Mouse (Mus musculus) cerebellum, adult 8-10 months (tissue): Measurements from ENCODE around the gene Gm10053.
"Not testable (repeated sequence)": the region's sequence is repeated elsewhere in the genome, so short reads cannot be mapped to it uniquely, and the experiment has no call there.

Experiments
- DNase-seq: peaks from one replicate; pipeline ENCODE4 v3.0.0; 2022

The Gm10053 gene

GRCm38 (mm10) chr19:24875129-24875870 lies at the start of gene Gm10053:
Gene Gm10053 (plus strand): TSS chr19:24875686.
- DNase-seq, result not testable (repeated sequence)

DNA sequence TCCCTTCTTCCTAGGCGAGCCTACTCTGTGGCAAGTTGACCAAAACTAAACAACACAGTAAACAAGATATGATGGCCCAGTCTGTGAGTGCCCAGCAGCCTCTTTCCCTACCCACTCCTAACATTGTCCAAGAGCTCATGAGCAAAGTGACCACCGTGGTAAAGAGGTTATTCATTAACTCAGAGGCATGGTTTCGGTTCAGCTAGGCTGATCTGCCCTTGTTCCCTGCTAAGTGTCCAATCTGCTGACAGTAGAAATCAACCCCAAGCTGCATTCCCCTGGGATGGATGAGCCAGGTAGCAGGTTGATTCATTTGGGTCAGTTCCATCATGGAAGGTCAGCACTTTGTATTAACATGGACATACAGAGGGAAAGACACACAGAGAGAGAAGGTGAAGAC lies 33.4 kb upstream of the Gm10053 start:
- no peak for DNase-seq

DNA sequence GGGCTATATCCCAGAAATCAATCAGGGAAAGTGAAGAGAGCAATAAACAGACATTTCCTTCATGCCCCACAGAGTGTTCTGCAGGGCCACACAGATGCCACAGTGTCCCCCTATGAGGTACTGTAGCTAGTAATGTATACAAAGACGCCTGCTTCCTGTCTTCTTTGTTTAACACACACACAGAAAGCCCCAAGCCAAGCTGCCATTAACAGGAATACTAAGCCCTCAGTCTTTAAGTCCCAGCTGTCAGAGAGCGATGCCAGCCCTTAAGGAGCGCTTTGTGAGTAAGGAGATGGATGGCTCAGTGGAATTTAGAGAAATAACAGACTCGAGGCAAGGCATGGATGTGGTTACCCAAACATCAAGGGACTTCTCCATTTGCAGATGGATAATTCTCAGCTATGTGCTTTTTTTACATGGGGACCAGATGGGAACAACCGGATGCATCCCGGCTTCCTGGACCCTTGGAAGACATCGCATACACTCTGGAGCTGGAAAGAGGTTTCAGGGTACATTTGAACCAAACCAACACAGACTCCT lies 30.4 kb upstream of the Gm10053 start:
- DNase-seq, result no peak

DNA sequence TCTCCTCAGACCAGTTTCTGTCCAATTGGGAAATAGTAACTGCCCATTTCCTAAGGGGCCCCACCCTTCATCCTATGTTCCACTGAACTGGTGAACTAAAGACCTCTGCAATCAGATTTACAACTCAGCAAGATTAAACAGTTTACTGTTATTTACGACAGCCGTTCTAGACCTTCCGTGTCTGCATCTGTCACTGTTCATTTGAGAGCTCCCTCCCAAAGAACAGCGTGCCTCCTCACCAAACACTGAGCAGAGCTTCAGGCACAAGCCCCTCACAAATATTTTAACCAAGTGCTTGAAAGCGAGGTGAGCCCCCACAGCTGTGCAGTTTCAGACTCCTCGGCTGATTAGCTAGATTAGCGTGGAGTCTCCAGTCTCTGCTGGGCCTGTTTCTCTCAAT lies 27.1 kb upstream of the Gm10053 start:
- DNase-seq, result no peak

DNA sequence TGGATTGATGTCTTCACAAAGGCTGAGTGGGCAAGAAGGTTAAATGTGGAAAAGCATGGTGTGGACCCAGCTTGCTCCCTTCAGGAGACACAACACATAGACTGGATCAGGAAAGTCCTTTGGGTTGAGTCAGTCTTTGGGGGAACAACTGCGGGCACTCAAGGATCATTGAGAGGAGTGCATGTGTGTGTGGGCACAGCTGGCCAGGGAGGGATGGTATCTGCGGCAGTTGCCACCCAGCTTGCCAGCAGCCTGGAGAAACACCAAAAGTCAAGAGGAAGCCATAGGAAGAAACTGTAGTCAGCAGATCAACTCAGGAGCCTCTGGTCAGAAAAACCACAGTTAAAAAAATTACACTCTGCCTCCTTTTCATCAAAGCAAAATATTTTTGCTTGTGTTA lies 26.6 kb upstream of the Gm10053 start:
- no peak for DNase-seq

GRCm38 (mm10) chr19:24851456-24852315 lies 23.8 kb upstream of the Gm10053 start:
- DNase-seq, result no peak

GRCm38 (mm10) chr19:24861276-24861611 lies 14.2 kb upstream of the Gm10053 start:
- DNase-seq, result no peak

DNA sequence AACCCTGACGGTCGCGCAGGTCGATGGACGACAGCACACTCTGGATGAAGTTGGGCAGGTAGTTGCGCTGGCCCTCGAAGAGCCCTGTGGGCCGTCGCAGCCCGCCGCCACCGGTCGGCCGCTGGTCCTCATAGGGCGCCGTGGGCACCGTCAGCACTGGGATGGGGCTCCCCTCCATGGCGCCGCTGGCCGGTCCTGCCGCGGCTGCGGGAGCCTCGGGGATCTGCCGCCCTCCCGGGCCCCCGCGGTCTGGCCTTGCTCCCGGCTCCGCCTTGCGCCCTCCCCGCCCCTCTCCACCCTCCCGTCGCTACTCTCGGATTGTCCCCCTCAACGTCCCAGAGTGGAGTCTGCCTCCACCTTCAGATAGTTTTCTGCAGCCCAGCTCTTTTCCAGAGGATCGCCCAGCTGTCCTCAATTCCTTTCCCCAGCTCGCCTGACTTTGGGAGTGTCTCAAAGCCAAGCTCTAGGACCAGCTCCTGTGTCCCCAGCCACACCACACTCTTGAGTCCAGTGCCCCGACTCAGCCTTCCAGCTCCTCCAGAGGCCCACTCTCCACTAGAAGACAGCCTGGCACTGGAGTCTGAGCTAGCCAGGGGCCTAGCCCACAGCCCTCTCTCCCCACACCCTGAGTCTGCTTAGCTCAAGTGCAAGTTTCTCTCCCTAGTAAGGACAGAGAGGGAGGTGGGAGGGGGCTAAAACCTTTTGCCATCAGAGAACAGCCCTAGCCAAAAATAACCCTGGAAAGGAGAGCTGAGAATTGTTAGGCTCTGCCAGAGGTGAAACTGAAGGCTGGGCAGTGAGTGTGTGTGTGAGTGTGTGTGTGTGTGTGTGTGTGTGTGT lies 13.7 kb upstream of the Gm10053 start, which contains the start of gene Pgm5:
Gene Pgm5 (minus strand): TSS at position 244 of the 840 bp plus-strand sequence.
- no peak for DNase-seq

GRCm38 (mm10) chr19:24865436-24865835 lies 10.1 kb upstream of the Gm10053 start:
- DNase-seq, result no peak

GRCm38 (mm10) chr19:24871037-24871635 lies 4.3 kb upstream of the Gm10053 start:
- peak; percentile 37 for DNase-seq

DNA sequence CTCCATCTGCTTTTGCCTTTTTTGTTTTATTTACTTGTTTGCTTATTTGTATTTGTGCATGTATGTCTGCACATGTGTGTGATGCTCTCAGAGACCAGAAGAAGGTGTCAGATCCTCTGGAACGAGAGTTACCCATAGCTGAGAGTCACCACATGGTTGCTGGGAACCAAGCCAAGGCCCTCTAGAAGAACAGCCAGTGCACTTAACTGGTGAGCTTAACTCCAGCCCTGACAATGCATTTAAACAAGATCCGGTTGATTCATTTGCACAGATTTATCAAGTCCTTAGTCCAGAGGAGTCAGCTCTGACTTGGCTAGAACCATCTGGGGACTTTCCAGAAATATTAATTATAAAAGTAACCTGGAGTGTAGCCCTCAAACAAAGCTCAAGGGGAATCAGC lies 1.6 kb upstream of the Gm10053 start:
- DNase-seq, result no peak

DNA sequence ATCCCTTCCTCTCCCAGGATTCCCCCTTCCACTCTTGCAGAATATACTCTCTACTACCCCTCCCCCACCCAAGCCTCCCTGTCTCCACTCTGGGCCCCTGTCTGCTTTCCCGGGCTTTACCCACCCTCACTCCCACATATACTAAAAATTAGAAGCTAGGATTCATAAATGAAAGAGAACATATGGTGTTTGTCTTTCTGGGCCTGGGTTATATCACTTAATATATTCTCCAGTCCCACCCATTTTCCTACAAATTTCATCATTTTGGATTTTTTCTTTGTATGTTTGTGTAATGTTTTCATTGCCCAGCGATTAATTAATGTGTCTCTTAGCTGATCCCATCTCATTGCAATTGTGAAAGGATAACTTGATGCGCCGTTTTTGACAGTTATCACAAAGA lies 5.8 kb downstream of the Gm10053 start:
- no peak for DNase-seq

DNA sequence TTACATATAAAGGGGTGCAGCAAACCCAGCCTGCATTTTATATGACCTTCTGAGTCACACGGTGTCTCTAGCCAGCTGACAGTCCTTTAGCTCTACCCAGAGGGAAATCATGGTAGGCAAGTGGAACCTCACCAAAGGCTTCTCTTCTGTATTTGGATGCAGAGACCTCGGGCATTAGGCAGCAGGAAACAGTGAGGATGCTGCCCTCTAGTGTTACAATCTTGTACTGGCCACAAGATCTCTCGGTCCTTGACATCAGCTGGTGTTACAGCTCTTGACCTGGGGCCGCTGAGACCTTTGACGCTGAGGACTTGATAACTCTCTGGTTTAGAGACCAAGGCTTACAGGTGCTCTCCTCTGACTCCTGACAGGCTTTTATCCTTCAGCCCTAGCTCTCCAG lies 10.0 kb downstream of the Gm10053 start:
- DNase-seq, result peak; percentile 36

GRCm38 (mm10) chr19:24886888-24887287 lies 11.4 kb downstream of the Gm10053 start:
- no peak for DNase-seq

DNA sequence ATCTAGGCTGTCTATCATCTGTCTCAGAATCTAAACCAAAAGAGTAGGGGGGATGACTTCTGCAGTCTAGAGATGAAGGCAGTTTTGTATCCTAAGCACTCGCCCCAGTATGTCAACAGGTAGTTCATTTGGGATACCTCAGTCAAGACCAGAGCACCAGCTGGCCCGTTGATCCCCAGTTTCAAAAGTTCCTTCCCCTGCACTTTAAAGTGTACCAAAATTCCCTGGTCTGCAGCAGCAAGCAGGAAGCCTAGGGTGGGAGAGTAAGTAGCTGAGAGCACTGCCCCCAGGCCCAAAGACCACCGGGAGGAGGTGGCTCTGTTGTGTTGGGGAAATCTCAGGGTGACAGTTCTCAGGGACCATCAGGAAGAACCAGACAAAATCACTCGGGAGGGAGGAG lies 21.1 kb downstream of the Gm10053 start:
- DNase-seq, result no peak

DNA sequence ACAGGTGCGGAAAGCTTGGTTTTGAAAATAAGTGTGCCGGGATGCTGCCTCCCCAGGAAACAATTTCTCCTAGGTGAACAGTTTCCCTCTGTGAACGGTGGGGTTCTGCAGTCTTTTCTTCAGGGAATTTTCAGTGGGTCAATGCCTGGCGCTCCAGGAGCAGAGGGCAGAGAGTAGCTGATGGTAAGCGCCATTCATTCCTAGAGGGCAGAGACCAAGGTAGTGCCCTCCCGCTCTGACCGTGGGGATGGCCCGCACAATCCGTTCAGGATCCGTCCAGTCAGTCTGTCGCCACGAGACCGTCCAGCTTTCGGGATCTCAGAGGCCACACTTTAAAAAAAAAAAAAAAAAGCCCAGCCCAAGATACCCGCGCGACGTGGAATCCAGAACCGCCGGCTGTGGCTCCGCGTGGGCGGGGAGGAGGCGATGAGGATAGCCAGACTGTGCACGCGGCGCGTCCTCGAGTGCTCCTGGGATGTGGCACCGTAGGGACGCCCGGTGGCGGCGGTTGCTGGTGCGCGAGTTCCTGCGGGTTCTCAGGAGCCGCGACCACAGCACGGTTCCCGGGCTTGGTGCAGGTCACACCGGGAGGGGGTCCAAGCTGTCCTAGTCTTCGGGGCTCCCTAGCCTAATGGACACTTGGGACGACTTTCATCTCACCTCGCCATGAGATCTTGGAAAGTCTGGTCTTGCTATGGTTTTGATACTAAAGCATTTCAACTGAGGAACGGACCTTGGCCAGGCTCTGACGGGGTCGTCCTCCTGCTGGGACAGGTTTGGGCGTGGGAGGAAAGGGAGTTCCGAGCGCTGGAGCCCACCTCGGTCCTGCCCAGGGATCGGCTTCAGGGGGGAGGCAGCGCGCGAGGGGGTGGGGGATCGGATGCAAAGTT lies 21.8 kb downstream of the Gm10053 start:
- DNase-seq, result no peak

GRCm38 (mm10) chr19:24897896-24898736 lies 22.6 kb downstream of the Gm10053 start:
- no peak for DNase-seq

DNA sequence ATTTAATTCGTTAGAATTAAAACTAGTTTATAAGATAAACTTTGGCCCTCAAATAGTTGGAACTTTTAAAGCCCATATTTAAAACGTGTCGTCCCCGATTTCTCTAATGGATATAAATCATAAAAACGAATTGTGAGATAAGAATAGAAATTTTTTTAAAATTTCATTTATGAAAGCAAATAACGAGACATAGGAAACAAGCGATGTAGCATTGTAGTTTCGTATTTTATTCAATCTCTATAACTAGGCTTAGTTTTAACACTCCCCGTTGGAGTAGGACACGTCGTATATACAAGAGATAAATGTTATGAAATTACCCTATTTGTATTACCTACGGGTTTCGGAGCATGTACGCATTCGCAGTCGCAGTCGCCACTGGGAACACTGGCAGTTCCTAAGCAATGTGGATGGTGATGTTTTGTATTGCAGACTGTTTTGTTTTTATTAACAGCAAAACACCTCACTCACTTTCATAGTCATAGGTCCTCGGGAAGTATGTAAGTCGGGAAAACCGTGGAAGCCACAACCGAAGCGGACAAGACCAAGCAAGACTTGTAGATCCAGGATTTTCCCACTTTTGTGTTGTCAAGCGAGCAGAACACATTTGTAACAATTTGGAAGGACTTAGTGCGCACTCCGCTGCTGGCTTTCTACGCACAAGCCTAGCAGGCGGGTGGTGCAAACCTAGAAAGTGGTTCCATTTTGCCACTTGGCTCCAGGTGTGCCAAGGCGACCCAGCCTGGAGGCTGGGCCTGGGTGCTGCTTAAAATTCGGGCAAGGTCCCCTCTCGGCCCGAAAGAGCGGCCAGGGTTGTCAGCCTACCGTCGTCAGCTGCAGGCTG lies 23.5 kb downstream of the Gm10053 start:
- no peak for DNase-seq
